Mouse (Mus musculus): ENCODE measurements around the gene Exoc6.

DNA sequence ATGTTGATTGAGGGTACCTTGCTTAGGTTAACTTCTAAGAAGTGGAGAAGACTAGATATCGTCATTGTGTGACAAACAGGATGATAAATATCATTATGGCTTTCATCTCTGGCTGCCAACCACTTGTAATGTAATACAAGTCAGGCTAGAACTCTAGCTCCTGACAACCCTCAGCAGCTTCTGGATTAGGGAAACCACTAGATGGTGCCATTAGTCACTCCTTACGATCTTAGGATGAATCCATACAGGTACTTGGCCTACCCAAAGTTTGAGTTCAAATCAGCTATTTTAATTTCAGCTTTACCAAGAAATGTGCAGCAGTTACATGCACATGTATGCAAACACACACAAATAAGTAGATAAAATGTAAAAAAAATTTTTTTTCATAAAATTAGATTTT, 97.8 kb downstream of the Exoc6 start:
- TF ChIP-seq GATA1 (IDR thresholded peaks at IDR 0.05; ENCODE audit: borderline replicate concordance, low read length) (no peak), FLI1 (IDR thresholded peaks at IDR 0.05; ENCODE audit: low read length) (no peak)
